Mouse (Mus musculus) erythroblast, adult 5-6 weeks (primary cell): ENCODE data around the gene Ewsr1. TPM values are rescaled to one million over a fixed set of nuclear protein-coding genes. Genes with fewer than 3 reads are reported as not detected.
A peak's percentile ranks its signal among the peaks of the same experiment; 100 is the strongest.

Experiments used
- ATAC-seq: replicated peaks from 2 replicates; pipeline ENCODE4 v1.8.0; 2016; ENCODE audit warnings: moderate number of reproducible peaks, mild to moderate bottlenecking, moderate TSS enrichment, inconsistent platforms; ENCODE audit not compliant: poor library complexity, low FRiP score, severe bottlenecking
- total RNA-seq, 2 experiments: library from RNA; stranded (forward) in 1 of 2; stranded (reverse) in 1 of 2; fragments of 150-400 nt in 1 of 2; fragments of 200-764, 138-1000 nt in 1 of 2; gene quantifications; 2 replicates each; pipeline versions ENCODE4 v1.2.3 to v1.2.4; 2015 to 2017; ENCODE audit warnings: low replicate concordance in 2 of 2

Ewsr1 gene
- 139 and 186 TPM in 2 replicates for total RNA-seq (2015; ENCODE audit: low replicate concordance)
- 453 and 581 TPM in 2 replicates for total RNA-seq (2017; ENCODE audit: low replicate concordance)

DNA sequence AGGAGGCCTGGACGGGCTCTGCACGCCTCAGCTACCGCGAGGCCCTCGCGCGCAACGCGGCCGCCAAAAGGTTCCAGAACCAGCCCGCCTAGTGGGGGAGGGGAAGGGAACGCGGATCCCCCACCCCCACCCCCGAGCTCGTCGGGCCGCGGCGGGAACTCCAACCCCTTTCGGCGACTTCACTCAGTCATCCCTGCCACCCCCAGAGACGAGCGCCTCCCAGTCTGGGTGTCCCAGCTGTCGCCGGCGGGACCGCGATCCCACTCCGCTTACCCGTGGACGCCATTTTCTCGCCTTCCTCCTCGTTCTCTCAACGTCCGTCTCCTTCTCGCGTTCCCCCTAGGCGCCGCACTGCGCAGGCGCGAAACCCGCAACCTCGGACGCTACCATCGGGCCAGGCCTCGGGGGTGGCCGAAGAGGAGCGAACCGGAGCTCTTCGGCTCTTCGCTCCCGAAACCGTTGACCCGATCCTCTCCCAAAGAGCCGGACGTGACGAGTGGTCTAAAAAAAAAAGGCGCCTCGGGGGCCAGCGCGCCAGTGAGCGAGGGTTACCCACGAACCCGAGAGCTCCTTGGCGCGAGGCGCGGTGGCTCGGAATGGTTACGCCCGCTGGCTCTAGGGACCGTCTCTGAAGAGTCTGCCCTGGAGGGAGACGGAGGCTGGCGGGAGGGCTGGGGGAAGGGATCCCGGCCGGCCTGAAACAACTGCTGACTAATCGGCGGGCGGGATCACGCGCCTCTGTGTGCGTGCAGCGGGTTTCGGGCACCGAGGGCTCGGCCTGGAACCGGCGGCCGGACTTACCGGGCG, at the start of gene Ewsr1, which contains the start of gene Rhbdd3:
Gene Ewsr1 (minus strand): TSS at position 531 of the 807 bp plus-strand sequence.
Gene Rhbdd3 (plus strand): TSS at position 191 of the 807 bp plus-strand sequence.
- ATAC-seq: peak; percentile 81

DNA sequence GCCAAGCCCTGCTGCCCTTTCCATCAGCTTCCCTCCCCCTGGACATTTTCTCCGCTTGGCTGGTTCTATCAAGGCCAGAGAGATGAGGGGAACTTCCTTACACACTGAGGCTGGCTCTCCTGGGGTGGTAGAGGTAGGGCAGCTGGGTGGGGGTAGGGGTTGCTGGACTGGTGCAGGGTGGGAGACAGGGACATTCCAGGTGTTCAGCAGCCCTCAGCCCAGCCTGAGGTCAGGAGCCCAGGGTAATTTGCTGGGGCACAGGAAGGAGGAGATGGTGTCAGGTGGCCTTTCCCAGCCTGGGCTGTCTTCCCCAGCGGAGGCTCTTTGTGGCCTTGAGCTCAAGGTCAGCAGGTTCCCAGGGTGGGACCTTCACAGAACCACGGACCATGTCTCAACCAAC, 46.5 kb upstream of the Ewsr1 start:
- ATAC-seq: no peak

DNA sequence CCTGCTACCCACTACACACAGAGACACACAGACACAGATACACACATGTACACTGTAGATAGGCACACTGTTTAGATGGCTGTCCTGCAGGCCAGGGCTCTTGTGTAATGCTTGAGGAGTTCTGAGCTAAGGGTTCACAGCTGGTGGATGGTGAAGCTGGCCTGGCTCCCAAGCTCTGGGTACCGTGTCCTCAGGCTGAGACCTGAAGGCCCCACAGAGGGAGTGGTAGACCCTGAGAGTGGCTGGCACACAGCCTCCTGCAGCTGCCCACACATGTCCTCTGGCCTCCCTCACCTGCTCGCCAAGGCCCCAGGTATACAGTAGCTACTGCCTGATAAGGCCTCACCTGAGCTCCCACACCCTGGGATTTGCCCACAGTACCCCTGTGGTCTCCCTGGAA, 42.9 kb upstream of the Ewsr1 start:
- no peak for ATAC-seq

DNA sequence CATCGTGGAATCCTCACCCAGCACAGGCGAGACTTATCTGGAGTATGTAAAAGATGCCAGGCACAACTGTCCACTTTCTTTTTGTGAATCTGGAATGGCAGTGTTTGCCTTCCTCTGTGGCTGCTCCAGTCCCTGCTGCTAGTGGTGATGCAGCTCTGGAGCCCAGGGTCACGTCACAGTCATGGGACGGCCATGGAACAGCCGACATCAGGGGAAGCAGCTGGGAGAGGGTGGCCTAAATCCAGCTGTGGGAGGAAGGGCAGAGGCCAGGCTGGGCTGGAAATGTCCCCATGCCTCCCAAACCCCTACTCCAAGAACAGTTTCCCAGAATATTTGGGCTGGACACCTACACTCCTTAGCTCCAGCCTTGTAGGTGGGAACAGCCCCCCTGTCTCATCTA, 42.2 kb upstream of the Ewsr1 start:
- no peak for ATAC-seq

DNA sequence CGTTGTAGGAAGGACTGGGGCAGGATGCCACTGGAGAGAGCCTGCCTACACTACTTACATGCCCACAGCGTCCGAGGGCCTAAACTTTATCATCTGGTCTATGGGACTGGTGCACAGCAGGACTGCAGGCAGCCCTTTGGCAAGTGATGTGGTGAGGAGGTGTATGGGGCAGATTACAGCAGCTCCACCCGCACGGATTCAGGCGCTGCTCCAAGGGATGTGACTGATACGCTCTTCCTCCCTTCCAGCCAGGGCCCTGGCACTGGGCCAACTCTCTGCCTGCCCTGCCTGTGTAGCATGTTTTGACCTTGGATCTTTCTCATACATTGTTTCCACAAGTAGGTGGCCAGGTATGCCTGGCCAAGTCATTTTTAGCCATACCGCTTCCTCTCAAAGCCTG, 41.6 kb upstream of the Ewsr1 start:
- 0 out of 2 replicates have a peak, but pooled peaks have one; percentile 23 for ATAC-seq

DNA sequence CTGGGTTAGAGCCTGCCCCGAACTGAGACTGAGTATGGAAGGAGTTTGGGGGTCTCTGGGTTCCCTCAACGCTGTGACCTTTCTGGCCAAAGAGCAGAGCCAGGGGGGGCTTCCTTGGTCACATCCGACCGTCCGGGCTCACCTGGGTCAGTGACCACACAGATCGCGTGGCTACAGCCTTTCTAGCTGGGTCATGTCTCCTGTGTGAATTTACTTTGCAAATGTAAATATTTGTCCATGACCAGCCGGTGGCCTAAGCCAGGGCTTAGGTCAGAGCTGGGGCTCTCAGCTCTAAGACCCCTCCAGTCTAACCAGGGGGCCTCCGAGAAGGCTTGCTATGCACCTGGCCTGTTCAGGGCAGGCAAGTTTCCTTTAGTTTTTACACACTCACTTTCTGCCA, 40.3 kb upstream of the Ewsr1 start:
- ATAC-seq: no peak

DNA sequence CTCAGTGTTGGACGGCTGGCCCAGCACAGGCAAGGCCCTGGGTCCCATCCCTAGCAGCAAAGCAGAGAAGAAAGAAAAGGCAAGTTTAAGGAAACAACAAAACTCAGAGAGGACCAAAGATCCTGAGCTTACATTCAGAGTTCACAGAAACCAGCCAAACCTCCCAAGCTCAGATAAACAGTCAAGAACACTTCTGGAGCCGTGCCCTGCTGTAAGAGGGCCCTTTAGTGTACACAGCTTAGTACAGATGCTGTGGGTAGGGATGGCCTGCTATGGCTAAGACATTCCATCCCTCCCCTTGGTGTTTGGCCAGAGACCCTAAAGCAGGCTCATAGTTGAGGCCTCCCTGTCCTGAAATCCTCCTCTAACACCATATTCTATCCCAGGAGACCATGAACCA, 39.6 kb upstream of the Ewsr1 start:
- no peak for ATAC-seq

DNA sequence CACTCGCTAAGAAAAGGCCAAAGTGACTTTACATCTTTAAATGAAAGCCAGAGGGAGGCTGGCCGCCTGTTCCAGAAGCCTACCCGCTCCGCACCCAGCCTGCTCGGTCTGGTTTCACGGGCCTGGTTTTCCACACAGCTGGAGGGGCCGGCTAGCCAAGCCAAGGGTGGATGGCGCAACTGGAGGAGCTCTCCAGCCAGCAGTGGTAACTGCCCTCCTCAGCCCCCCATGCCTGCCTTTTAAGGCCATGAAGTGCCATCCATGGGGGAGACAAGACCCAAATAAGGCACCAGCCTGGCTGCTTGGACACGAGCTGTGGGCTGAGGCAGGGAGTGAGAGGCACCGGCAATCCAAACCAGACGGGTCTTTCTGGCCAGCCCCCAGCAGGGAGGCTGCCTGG, 36.8 kb upstream of the Ewsr1 start:
- ATAC-seq: no peak

DNA sequence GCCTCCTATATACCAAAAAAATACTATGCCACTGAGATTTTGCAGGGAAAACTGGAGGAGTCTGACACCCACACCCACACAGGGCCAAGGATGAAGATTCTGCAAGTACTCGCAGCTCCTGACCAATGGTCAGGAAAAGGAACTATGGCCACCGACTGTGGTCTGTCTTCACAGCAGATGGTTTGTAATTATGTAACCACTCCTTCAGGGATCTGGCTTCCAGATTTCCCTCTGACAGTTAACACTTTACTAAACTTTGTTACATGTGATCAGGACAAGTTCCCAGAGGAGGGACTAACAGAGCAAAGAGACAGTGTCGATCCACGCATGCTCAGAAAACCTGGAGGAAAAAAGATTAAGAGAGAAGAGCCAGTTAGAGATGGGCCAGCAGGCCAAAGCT, 33.7 kb upstream of the Ewsr1 start:
- no peak for ATAC-seq

DNA sequence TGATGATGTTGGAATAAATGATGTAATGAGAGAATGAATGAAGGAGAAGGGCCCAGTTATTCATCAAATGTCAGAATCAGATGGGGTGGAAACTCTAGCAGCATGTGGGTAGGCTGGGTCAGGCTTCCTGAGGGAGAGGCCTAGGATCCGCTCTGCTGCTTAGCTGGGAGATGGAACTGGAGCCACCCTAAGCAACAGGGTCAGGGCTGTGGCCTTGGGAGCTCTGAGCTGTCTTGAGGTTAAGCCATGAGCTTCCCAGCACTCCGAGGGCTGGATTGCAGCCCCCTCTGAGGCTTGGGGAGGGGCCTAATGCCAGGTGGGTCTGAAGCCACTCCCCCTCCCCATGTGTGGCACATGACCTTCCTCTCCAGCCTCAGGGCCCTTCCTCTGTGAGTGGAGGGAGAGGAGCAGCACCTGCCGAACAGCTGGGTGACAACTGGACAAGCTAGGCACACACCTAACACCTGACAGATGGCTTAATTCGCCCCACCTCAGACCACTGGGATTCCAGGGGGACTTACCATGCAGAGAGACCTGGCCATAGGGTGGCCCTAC, 31.1 kb upstream of the Ewsr1 start:
- no peak for ATAC-seq

DNA sequence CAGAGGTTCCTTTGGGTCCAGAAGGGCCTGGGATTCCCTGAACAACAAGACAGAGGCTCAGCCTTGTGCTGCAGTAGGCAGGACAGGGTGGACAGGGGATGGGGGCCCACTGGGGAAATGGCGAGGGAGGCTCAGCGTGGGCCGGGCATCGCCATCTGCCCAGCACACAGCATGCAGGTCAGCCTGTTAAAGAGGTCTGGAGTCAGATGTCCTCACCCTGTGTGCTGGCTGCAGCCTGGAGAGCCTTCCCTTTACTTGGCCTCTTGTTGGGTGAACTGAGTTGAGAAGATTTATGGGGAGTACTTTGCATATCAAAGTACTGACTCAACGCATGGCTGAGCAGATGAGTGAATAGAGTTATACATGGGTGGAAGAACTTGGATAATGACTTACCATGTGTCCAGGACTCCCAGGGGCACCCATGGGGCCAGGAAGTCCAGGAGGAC, 30.0 kb upstream of the Ewsr1 start:
- no peak for ATAC-seq

DNA sequence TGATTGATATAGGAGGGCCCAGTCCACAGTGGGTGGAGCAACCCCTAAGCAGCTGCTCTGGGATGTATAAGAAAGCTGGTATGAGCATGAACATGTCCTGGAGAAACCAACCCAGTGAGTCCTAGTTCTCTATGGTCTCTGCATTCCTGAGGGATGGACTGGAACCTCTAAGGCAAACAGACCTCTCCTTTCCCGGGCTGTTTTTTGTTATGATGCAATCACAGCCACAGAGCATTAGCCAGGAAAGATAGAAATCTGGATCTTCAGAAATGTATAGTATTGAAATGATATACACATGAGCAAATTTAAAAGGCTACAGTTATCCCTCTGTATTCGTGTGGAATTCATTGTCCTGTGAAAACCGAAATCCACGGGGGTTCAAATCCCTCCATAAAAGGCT, 26.6 kb upstream of the Ewsr1 start:
- no peak for ATAC-seq

DNA sequence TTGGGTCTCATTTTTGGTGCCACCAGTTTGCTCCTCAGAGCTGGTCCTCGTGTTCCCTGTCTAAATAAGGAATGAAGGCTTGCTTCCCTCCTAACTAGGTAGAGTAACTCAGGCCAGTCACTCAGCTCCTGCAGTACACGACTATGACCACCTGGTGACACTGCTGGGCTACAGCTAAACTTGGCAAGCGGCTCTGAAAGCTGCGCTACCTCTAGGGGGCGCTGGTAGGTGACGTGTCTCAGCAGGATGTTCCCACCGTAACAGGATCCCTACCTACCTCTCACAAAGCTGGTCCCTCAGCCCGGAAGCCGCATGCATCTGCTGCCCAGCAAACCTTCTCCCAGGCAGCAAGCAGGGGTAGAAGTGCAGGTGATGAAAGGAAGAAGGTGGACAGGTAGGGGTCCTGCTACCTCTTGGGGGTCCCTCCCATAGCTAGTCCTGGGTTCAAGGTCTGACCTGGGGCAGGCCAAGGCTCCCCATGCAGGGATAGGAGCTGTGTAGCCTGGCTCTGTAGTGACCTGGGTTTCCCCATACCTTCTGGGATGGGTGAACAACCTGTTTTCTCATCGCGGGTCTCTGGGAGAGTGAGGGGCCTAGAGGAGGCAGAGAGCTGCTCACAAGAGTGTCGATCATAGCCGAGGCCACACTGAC, 16.0 kb upstream of the Ewsr1 start:
- peak; percentile 93 for ATAC-seq

DNA sequence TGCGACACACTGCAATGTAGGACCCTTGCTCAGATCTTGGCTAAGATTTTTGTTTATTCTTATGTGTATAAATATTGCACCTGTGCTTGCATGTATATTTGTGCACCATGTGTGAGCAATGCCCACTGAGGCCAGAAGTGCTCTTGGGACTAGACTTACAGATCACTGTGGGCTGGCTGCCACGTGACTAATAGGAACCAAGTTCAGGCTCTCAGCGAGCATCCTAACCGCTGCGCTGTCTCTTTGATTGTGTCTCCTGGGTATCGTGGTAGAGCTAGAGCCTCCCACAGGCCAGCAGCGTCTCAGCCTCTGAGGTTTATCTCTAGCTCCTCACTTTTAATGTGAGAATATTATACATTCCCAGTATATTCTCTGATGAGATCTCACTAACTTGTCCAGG, 14.6 kb upstream of the Ewsr1 start:
- ATAC-seq: no peak

DNA sequence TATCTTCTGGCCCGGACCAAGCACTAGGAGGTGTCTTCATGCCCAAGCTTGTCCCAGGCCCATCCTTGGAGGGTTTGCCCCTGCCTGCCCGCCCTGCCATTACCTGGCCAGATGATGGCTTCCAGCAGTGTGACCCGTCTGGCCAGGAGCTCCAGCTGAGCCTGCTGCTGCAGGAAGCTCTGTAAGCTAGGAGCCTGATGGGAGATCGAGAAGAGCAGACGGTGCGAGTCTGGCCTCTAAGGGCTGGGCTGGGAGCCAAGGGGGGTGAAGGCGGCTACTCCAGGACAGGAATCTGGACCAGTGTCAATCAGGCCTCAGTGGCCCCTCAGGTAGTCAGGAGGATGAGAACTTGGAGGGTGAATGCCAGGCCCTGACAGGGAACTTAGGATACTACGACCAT, 10.4 kb upstream of the Ewsr1 start:
- ATAC-seq: no peak

DNA sequence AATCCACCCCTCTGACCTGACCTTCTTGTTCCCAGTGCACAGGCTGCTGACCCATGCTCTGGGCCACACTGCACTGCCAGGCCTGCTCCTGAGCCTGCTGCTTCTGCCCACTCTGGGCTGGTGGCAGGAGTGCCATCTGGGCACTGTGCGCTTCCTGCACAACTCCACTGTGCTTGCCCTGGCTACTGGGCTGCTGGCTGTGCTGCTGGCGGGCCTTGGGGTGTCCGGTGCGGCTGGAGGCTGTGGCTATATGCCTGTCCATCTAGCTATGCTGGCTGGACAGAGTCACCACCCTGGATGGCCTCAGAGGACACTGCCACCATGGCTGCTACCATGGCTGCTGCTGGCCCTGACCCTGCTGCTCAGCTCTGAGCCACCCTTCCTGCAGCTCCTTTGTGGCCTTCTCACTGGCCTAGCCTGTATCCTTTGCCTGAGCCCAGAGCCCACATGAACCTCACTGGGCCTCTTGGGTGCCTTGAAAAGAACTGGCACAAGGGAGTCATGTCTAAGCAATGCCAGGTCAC, 5.0 kb upstream of the Ewsr1 start:
- no peak for ATAC-seq

DNA sequence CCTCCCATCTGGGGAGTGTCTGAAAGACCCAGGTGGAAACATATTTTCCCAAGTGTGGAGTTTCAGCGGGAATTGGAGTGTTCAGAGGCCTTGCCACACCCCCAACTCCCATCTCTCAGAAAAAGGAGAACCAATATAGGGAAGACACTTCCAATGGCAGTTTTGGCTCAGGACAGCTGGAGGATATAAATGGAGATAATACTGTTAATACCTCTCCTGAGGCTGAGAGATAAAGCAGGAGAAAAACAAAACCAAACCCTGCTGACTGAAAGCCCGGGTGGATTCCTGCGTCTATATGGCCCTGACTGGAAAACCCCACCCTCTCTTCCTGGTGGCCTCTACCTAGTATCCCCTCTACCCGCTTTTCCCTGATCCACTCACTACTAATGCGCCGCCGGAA, 3.3 kb upstream of the Ewsr1 start:
- ATAC-seq: no peak

DNA sequence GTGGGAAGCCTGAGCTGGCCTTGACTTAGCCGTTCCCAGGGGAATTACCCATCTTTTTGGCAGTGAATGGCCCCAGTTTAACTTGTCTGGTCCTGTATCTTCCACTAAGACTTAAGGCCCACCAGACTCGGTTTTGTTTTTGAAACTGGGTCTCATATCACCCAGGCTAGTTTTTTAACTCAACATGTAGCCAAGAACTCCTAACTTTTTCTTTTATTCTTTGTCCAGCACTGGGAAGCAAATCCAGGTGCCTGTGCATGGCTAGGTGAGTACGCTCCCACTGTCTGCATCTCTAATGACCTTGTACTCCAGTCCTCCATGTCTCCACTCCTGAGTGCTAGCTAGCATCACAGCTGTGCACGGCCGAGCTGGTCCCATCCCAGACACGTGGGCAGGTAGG, 2.6 kb upstream of the Ewsr1 start:
- ATAC-seq: no peak

DNA sequence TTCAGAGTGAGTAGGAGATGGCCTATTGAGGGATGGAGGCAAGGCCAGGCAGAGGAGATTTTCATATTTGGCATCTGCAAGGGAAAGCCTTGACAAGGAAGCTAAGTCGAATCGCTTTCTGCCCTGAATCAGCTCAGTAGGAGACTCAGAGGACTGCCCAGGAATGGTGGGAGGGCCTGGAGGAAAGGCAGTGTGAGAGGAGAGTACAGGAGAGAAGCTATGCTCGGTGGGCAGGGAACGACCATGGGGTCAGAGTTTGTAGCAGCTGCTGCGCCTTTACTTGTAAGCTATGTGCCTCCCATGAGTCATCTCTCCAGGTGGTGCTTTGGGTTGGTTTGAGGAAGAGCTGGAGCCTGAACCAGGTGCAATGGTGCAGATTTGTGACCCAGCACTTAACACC, 1.7 kb upstream of the Ewsr1 start:
- no peak for ATAC-seq

DNA sequence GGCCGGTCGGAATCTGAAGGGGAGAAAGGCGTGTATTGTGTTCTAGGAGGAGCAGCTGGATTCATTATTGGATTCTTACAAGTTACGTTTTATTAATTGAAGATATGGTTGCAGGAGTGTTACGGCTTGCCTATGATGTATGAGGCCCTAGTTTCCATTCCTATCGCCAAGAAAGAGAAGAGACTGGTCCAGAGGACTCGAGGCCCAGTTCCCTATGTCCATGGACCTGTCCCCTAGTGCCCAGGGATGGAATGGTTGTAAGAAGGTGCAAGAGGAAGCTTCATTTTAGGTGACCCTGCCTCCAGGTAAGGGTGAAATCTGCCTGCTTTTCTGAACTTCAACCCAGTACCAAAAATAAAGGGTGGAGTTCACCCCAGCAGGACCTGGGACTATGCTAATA, 1.2 kb upstream of the Ewsr1 start:
- ATAC-seq: no peak
